Mouse (Mus musculus) CD4-positive, CD25-positive, alpha-beta regulatory T cell, adult 2 months (primary cell): Measurements from ENCODE around the gene Phc3.
A peak's percentile ranks its signal among the peaks of the same experiment; 100 is the strongest.

Experiments used
- DNase-seq: peaks from one replicate; pipeline ENCODE4 v3.0.0-alpha.2; 2012; ENCODE audit warnings: low read depth, low spot score

Phc3 gene

GRCm38 (mm10) chr3:30976991-30977603 lies 7.9 kb upstream of the Phc3 start:
- DNase-seq = no peak

- peak; percentile 82 for DNase-seq
These were observed 6.0 kb upstream of the Phc3 start for GRCm38 (mm10) chr3:30975102-30975754.

- peak; percentile 70 for DNase-seq
These were observed 603 bp downstream of the Phc3 start for GRCm38 (mm10) chr3:30968531-30969092.

GRCm38 (mm10) chr3:30965644-30966043 lies 3.6 kb downstream of the Phc3 start:
- peak; percentile 74 for DNase-seq

GRCm38 (mm10) chr3:30964216-30964615 lies 5.0 kb downstream of the Phc3 start:
- DNase-seq = no peak

- peak; percentile 33 for DNase-seq
These were observed 6.1 kb downstream of the Phc3 start for GRCm38 (mm10) chr3:30963100-30963499.

- no peak for DNase-seq
These were observed 9.1 kb downstream of the Phc3 start for GRCm38 (mm10) chr3:30959868-30960831.

- no peak for DNase-seq
These were observed 10.5 kb downstream of the Phc3 start for GRCm38 (mm10) chr3:30958709-30959108.

GRCm38 (mm10) chr3:30956327-30956726 lies 12.9 kb downstream of the Phc3 start:
- DNase-seq = no peak

- DNase-seq = peak; percentile 74
These were observed 16.7 kb downstream of the Phc3 start for GRCm38 (mm10) chr3:30952273-30953070.

GRCm38 (mm10) chr3:30951652-30952051 lies 17.6 kb downstream of the Phc3 start:
- DNase-seq = peak; percentile 54

- DNase-seq = peak; percentile 20
These were observed 34.8 kb downstream of the Phc3 start for GRCm38 (mm10) chr3:30934384-30934783.

- DNase-seq = peak; percentile 63
These were observed 39.4 kb downstream of the Phc3 start for GRCm38 (mm10) chr3:30929828-30930227.

GRCm38 (mm10) chr3:30927664-30928063 lies 41.6 kb downstream of the Phc3 start:
- DNase-seq = no peak

GRCm38 (mm10) chr3:30917160-30917559 lies 52.1 kb downstream of the Phc3 start:
- DNase-seq = peak; percentile 13

- DNase-seq = no peak
These were observed 64.6 kb downstream of the Phc3 start for GRCm38 (mm10) chr3:30904658-30905057.

GRCm38 (mm10) chr3:30899407-30899806 lies 69.8 kb downstream of the Phc3 start:
- no peak for DNase-seq

- DNase-seq = no peak
These were observed 72.5 kb downstream of the Phc3 start for GRCm38 (mm10) chr3:30896721-30897120.

- DNase-seq = no peak
These were observed 80.2 kb downstream of the Phc3 start for GRCm38 (mm10) chr3:30889014-30889413.

GRCm38 (mm10) chr3:30887449-30887848 lies 81.8 kb downstream of the Phc3 start:
- no peak for DNase-seq

- no peak for DNase-seq
These were observed 92.5 kb downstream of the Phc3 start for GRCm38 (mm10) chr3:30876709-30877108.
